Mouse (Mus musculus) WW6 (cell line): ENCODE measurements around the gene Galk1.

ENCODE experiments used
- DNase-seq: peaks from one replicate; pipeline ENCODE4 v3.0.0-alpha.2; 2013; ENCODE audit warnings: low read depth, low spot score

Galk1 gene

GRCm38 (mm10) chr11:116012262-116012947, at the start of gene Galk1:
Gene Galk1, minus strand, starts transcription at chr11:116012719.
- DNase-seq: peak; percentile 96

GRCm38 (mm10) chr11:116061641-116062415, 49.3 kb upstream of the Galk1 start:
- no peak for DNase-seq

- no peak for DNase-seq
Measured at GRCm38 (mm10) chr11:116060596-116060995, 48.1 kb upstream of the Galk1 start.

- no peak for DNase-seq
Measured at GRCm38 (mm10) chr11:116059691-116060025, 47.1 kb upstream of the Galk1 start.

GRCm38 (mm10) chr11:116058868-116059690, 46.6 kb upstream of the Galk1 start:
- no peak for DNase-seq

GRCm38 (mm10) chr11:116058022-116058614, 45.6 kb upstream of the Galk1 start:
- no peak for DNase-seq

- no peak for DNase-seq
Measured at GRCm38 (mm10) chr11:116057237-116057881, 44.8 kb upstream of the Galk1 start.

GRCm38 (mm10) chr11:116055873-116056272, 43.4 kb upstream of the Galk1 start:
- no peak for DNase-seq

GRCm38 (mm10) chr11:116053510-116054229, 41.2 kb upstream of the Galk1 start:
- DNase-seq: no peak

- DNase-seq: no peak
Measured at GRCm38 (mm10) chr11:116050196-116050595, 37.7 kb upstream of the Galk1 start.

GRCm38 (mm10) chr11:116049610-116050009, 37.1 kb upstream of the Galk1 start:
- DNase-seq: no peak

- no peak for DNase-seq
Measured at GRCm38 (mm10) chr11:116045173-116045572, 32.7 kb upstream of the Galk1 start.

GRCm38 (mm10) chr11:116043286-116043685, 30.8 kb upstream of the Galk1 start:
- no peak for DNase-seq

GRCm38 (mm10) chr11:116042372-116043138, 30.0 kb upstream of the Galk1 start:
- no peak for DNase-seq

GRCm38 (mm10) chr11:116041833-116042232, 29.3 kb upstream of the Galk1 start:
- DNase-seq: no peak

- DNase-seq: no peak
Measured at GRCm38 (mm10) chr11:116040593-116040992, 28.1 kb upstream of the Galk1 start.

- no peak for DNase-seq
Measured at GRCm38 (mm10) chr11:116037826-116038225, 25.3 kb upstream of the Galk1 start.

GRCm38 (mm10) chr11:116036671-116037070, 24.2 kb upstream of the Galk1 start:
- DNase-seq: no peak

GRCm38 (mm10) chr11:116034584-116034983, 22.1 kb upstream of the Galk1 start:
- no peak for DNase-seq
